Mouse (Mus musculus) testis, adult 2 months (tissue): ENCODE data around the gene Nup98.

Experiments used
- CTCF ChIP-seq: fragments of 200-500 bp; IDR thresholded peaks from 2 replicates; pipeline ENCODE4 v1.5.1; 2012; ENCODE audit warnings: low read depth, mild to moderate bottlenecking, inconsistent platforms, low read length, moderate library complexity; ENCODE audit not compliant: control insufficient read depth, insufficient read depth, insufficient replicate concordance
- POLR2A ChIP-seq: fragments of 200-500 bp; IDR thresholded peaks from 2 replicates; pipeline ENCODE4 v1.6.1; 2012; ENCODE audit warnings: low read depth, mild to moderate bottlenecking, inconsistent platforms, low read length, moderate library complexity; ENCODE audit not compliant: control insufficient read depth

GRCm38 (mm10) chr7:102102696-102103095, 107.3 kb downstream of the Nup98 start:
- TF ChIP-seq CTCF (no peak), POLR2A (no peak)
